Mouse (Mus musculus): ENCODE results near the gene Thsd4.

Thsd4 gene

GRCm38 (mm10) chr9:60152990-60153389 lies 368.9 kb downstream of the Thsd4 start:
- in situ Hi-C loops (cut with MseI, MboI) = no loop called here

- in situ Hi-C loops (cut with MseI, MboI) = no loop called here
Measured at GRCm38 (mm10) chr9:60151897-60152627, 369.8 kb downstream of the Thsd4 start.

GRCm38 (mm10) chr9:60150511-60150910 lies 371.3 kb downstream of the Thsd4 start:
- in situ Hi-C loops (cut with MseI, MboI) = no loop called here

GRCm38 (mm10) chr9:60148988-60149387 lies 372.9 kb downstream of the Thsd4 start:
- in situ Hi-C loops (cut with MseI, MboI) = no loop called here

- in situ Hi-C loops (cut with MseI, MboI) = no loop called here
Measured at GRCm38 (mm10) chr9:60147401-60147800, 374.4 kb downstream of the Thsd4 start.

GRCm38 (mm10) chr9:60143816-60144215 lies 378.0 kb downstream of the Thsd4 start:
- in situ Hi-C loops (cut with MseI, MboI) = no loop called here

- in situ Hi-C loops (cut with MseI, MboI) = no loop called here
Measured at GRCm38 (mm10) chr9:60141081-60141514, 380.7 kb downstream of the Thsd4 start.

GRCm38 (mm10) chr9:60140411-60140810 lies 381.4 kb downstream of the Thsd4 start:
- in situ Hi-C loops (cut with MseI, MboI) = no loop called here

GRCm38 (mm10) chr9:60139446-60139845 lies 382.4 kb downstream of the Thsd4 start:
- in situ Hi-C loops (cut with MseI, MboI) = no loop called here

GRCm38 (mm10) chr9:60129235-60129991 lies 392.4 kb downstream of the Thsd4 start:
- in situ Hi-C loops (cut with MseI, MboI) = no loop called here

- in situ Hi-C loops (cut with MseI, MboI) = no loop called here
Measured at GRCm38 (mm10) chr9:60126961-60127360, 394.9 kb downstream of the Thsd4 start.

- in situ Hi-C loops (cut with MseI, MboI) = no loop called here
Measured at GRCm38 (mm10) chr9:60124102-60124501, 397.7 kb downstream of the Thsd4 start.

GRCm38 (mm10) chr9:60123066-60123465 lies 398.8 kb downstream of the Thsd4 start:
- in situ Hi-C loops (cut with MseI, MboI) = no loop called here

- in situ Hi-C loops (cut with MseI, MboI) = no loop called here
Measured at GRCm38 (mm10) chr9:60119846-60120245, 402.0 kb downstream of the Thsd4 start.

GRCm38 (mm10) chr9:60117831-60118230 lies 404.0 kb downstream of the Thsd4 start:
- in situ Hi-C loops (cut with MseI, MboI) = no loop called here

- in situ Hi-C loops (cut with MseI, MboI) = no loop called here
Measured at GRCm38 (mm10) chr9:60115711-60116247, 406.1 kb downstream of the Thsd4 start.

- in situ Hi-C loops (cut with MseI, MboI) = no loop called here
Measured at GRCm38 (mm10) chr9:60115306-60115705, 406.5 kb downstream of the Thsd4 start.

- in situ Hi-C loops (cut with MseI, MboI) = no loop called here
Measured at GRCm38 (mm10) chr9:60110200-60110599, 411.6 kb downstream of the Thsd4 start.

GRCm38 (mm10) chr9:60106683-60107082 lies 415.2 kb downstream of the Thsd4 start:
- in situ Hi-C loops (cut with MseI, MboI) = no loop called here

GRCm38 (mm10) chr9:60106106-60106505 lies 415.7 kb downstream of the Thsd4 start:
- in situ Hi-C loops (cut with MseI, MboI) = no loop called here

GRCm38 (mm10) chr9:60094211-60094610 lies 427.6 kb downstream of the Thsd4 start:
- in situ Hi-C loops (cut with MseI, MboI) = no loop called here

GRCm38 (mm10) chr9:60092428-60092827 lies 429.4 kb downstream of the Thsd4 start:
- in situ Hi-C loops (cut with MseI, MboI) = no loop called here

- in situ Hi-C loops (cut with MseI, MboI) = no loop called here
Measured at GRCm38 (mm10) chr9:60089441-60089840, 432.4 kb downstream of the Thsd4 start.

Measured in mouse trophoblast stem cell (cell line).